Mouse (Mus musculus) thymus, adult 18-20 months (tissue): Measurements from ENCODE around the gene Unc45a.

Source experiments
- DNase-seq, 2 experiments: peaks; one replicate each; pipeline ENCODE4 v3.0.0; 2022; ENCODE audit warnings: mixed read lengths in 2 of 2

Gene Unc45a

GRCm38 (mm10) chr7:80324043-80324815 is 16.6 kb downstream of the Unc45a start, which contains the start of gene Rccd1:
TSS of gene Rccd1 (minus strand) at chr7:80324454.
- DNase-seq = peak; percentile 78 to 85

GRCm38 (mm10) chr7:80323336-80323735 is 17.5 kb downstream of the Unc45a start:
- no peak for DNase-seq

DNA sequence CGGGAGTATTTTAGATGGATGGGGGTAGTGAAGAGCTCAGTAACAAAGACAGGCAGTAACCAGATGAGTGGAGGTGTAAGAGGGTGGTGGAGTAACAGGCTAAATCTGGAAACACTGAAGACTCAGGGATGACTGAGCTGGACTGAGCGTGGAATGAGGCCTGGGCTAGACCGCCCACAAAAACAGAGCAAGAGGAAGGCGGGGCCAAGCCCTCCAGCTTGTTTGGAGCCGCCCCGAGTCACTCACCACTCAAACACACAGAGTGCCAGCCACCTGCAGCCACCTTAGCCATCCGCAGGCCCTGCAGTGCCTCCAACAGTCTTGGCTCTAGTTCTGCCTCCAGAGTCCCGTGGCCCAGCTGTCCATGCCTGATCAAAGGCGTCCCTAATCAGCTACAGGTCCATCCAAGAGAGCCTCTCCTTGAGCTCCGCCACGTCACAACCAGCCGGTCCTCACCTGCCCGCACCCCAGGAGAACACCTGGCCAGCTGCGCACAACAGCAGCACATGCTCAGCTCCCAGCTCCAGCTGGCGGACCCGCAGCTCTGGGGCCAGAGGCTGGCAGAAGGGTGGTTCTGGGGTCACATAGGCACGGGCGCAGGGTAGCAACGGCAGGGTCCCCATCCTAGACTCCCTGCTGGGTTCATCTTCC is 20.8 kb downstream of the Unc45a start:
- DNase-seq = no peak

- DNase-seq = no peak
These were observed 22.1 kb downstream of the Unc45a start for GRCm38 (mm10) chr7:80318670-80319069.

DNA sequence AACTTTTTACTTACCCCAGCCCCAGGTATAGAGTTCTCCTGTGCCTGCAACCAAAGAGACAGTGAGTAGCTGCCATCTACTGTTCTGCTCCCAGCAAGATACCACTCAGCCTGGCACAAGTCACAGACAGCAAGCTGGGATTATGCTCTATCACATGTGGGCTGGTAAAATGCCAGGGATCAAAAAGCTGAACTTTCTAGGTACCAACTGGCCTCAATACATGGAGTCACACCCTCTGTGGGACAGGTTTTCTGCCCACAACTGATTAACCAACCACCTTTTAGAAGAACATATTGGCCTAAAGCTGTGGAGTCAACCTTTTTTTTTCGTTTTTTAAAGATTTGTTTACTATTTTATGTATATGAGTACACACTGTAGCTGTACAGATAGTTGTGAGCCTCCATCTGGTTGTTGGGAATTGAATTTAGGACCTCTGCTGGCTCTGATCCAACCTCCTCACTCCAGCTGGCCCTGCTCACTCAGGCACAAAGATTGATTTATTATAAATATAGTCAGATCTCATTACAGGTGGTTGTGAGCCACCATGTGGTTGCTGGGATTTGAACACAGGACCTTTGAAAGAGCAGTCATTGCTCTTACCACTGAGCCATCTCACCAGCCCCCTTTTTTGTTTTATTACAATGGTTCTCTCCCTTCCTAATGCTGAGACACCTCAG is 23.2 kb downstream of the Unc45a start:
- DNase-seq = no peak

- DNase-seq = no peak
These were observed 25.1 kb downstream of the Unc45a start for GRCm38 (mm10) chr7:80315733-80316132.

DNA sequence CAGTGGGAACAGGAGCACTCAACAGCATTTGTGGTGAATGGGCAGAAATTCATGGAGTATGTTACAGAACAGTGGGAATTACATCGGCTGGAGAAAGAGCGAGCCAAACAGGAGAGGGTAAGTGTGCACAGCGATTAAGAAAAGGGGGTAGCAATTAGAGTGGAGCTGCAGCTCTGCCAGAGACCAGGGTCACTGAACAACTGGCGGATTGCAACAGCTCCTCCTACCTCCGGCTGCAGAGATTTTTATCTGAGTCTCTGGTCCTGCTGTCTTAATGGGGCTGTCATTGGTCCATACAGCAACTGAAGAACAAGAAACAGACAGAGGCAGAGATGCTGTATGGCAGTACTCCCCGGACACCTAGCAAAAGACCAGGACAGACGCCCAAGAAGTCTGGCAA is 30.0 kb downstream of the Unc45a start:
- DNase-seq = no peak

DNA sequence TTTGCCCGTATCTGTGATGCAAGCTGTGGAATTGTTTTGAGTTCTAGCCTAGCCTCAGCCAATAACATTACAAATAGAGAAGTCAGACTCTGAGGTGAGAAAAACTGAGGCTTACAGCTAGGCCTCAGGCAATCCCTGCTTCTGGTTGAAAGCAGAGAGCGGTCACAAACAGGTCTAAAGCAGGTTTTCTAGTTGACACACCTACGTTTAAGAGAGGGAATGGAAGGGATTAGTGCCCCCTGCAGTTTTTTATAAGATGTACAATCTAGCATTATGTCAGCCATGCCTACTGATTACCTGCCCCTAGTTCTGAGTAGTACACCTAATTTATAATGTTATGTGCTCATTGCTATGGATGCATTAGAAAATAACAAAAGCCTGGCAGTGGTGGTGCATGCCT is 33.0 kb downstream of the Unc45a start:
- DNase-seq = no peak

- no peak for DNase-seq
These were observed 39.3 kb downstream of the Unc45a start for GRCm38 (mm10) chr7:80301522-80301921.

GRCm38 (mm10) chr7:80299568-80299967 is 41.2 kb downstream of the Unc45a start:
- DNase-seq = no peak

DNA sequence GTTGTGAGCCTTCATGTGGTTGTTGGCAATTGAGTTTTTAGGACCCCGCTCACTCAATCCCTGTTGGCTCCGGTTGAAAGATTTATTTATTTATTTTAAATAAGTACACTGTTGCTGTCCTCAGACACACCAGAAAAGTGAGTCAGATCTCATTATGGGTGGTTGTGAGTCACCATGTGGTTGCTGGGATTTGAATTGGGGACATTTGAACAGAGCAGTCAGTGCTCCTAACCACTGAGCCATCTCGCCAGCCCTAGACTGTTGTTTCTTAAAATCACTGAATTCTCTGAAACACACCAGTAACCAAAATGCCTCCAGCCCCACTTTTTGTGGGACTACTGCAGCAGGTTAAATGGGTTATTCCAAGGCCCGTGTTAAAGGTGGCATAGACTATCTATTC is 42.1 kb downstream of the Unc45a start:
- no peak for DNase-seq

- DNase-seq = no peak
These were observed 43.8 kb downstream of the Unc45a start for GRCm38 (mm10) chr7:80297041-80297440.

DNA sequence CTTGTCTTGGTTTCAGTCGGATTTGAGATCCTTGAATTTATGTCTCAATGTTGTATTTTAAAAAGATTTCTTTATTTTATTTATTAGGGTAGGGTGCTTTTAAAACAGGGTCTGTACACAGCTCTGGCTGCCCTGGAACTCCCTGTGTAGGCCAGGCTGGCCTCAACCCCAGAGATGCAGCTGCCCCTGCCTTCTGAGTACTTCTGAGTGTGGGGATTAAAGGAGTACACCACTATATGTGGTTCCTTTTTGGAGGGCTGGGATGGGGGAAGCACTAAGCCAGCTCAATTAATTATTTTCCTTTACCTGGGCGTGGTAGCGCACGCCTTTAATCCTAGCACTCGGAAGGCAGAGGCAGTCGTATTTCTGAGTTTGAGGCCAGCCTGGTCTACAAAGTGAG is 44.3 kb downstream of the Unc45a start:
- no peak for DNase-seq

GRCm38 (mm10) chr7:80294764-80295648 is 45.8 kb downstream of the Unc45a start:
- no peak for DNase-seq

GRCm38 (mm10) chr7:80294062-80294763 is 46.6 kb downstream of the Unc45a start, which contains the start of gene Prc1:
TSS of gene Prc1 (plus strand) at chr7:80294450.
- DNase-seq = peak; percentile 99

DNA sequence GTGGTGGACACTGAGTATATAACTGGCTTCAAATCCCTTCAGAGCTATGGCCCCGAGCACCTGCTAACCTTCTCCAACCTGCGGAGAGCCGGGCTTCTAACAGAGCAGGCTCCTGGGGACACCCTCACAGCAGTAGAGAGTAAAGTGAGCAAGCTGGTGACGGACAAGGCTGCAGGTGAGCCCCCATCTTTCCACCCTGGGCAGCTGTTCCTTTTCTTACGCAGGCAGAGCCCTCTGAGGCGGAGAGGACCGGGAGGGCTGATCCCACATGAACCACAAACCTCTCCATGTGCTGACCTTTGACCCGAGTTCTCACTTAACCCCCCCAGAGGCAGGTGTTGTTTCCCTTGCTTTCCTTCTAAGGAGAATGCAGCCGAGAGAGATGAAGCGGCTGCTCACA is 53.1 kb downstream of the Unc45a start:
- peak in 1 of 2 experiments; percentile 37 for DNase-seq

GRCm38 (mm10) chr7:80285725-80286124 is 55.1 kb downstream of the Unc45a start:
- DNase-seq = peak; percentile 40 to 66

- no peak for DNase-seq
These were observed 56.4 kb downstream of the Unc45a start for GRCm38 (mm10) chr7:80284391-80284790.

GRCm38 (mm10) chr7:80283226-80283918 is 57.4 kb downstream of the Unc45a start:
- no peak for DNase-seq

- no peak for DNase-seq
These were observed 59.2 kb downstream of the Unc45a start for GRCm38 (mm10) chr7:80281646-80282045.

- no peak for DNase-seq
These were observed 59.8 kb downstream of the Unc45a start for GRCm38 (mm10) chr7:80280998-80281397.
